Mouse (Mus musculus): ENCODE results near the gene Vmn2r2. TPM values are rescaled to one million over a fixed set of nuclear protein-coding genes. Genes with fewer than 3 reads are reported as not detected.

The Vmn2r2 gene
- not detected for polyA plus RNA-seq (2014; fragmentation: Illumina TruSeq; extraction: RNeasy Lipid Tissue Mini Kit (QIAGEN cat#74804); ENCODE audit: low read depth, low replicate concordance)

DNA sequence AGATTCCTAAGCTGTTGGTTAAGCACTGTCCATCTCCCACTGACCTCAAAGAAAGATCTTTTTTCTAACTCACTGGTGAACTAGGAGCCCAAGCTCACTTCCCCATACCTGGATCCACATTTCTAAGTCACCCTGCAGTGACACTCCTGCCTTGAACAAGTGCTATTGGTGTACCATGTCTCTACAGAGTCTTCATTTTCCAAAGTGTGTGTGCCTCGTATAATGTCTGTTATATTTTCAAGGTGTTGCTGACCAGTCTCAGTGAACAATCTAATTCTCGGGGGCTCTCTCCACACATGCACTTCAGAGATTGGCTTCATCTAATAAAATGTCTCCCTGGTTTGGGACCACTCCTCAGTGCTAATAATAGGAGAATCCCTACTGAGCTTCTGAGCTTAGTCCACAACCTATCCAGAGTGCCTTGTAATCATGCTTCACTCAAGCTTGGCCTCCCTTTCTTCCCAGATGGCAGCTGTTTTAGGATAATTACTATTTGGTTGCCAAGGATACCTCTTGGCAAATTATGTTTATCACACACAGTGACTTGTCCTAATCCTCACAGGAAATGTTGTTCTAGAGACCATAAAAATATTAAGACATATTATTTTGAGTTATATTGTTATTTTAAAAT, at the start of gene Vmn2r2:
Gene Vmn2r2 (minus strand): TSS at position 51 of the 631 bp plus-strand sequence.

DNA sequence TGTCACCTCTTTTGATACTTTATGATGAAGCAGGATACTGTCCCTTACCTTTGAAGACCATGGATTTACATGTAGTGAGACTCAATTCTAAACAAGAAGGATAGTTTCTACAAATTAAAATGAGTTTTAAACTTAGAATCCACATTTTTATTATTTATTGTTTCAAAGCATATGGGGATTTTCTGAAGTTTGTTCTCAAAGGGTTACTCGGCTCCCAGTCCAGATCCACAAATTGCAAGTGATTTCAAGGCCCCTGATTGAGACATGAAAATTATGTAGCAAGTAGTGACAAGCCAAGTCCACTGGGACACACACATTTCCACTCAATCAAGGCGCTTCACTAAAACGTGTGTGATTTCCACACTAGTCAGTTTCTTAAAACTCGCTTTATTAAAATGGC, 60.5 kb downstream of the Vmn2r2 start, which contains the start of gene Vmn2r1:
Gene Vmn2r1 (plus strand): TSS at position 301 of the 400 bp plus-strand sequence.

Other genes starting within 250 kb of the Vmn2r2 start
- 0.11 TPM for gene Plch1, start 242.5 kb downstream of the Vmn2r2 start, polyA plus RNA-seq (2014; fragmentation: Illumina TruSeq; extraction: RNeasy Lipid Tissue Mini Kit (QIAGEN cat#74804); ENCODE audit: low read depth, low replicate concordance)
- 9.4 TPM for gene E130311K13Rik, start 212.5 kb downstream of the Vmn2r2 start, polyA plus RNA-seq (2014; fragmentation: Illumina TruSeq; extraction: RNeasy Lipid Tissue Mini Kit (QIAGEN cat#74804); ENCODE audit: low read depth, low replicate concordance)
- 89.6 TPM for gene Slc33a1, start 177.2 kb downstream of the Vmn2r2 start, polyA plus RNA-seq (2014; fragmentation: Illumina TruSeq; extraction: RNeasy Lipid Tissue Mini Kit (QIAGEN cat#74804); ENCODE audit: low read depth, low replicate concordance)
- gene Gmps, start 165.8 kb downstream of the Vmn2r2 start, polyA plus RNA-seq (2014; fragmentation: Illumina TruSeq; extraction: RNeasy Lipid Tissue Mini Kit (QIAGEN cat#74804); ENCODE audit: low read depth, low replicate concordance) = 27.9 TPM
- gene Vmn2r1, start 60.4 kb downstream of the Vmn2r2 start, polyA plus RNA-seq (2014; fragmentation: Illumina TruSeq; extraction: RNeasy Lipid Tissue Mini Kit (QIAGEN cat#74804); ENCODE audit: low read depth, low replicate concordance) = not detected
- gene Vmn2r3, start 147.8 kb upstream of the Vmn2r2 start, polyA plus RNA-seq (2014; fragmentation: Illumina TruSeq; extraction: RNeasy Lipid Tissue Mini Kit (QIAGEN cat#74804); ENCODE audit: low read depth, low replicate concordance) = not detected

Data from liver, adult 10 weeks (tissue).